Mouse (Mus musculus): Measurements from ENCODE around the gene Gng10. TPM values are rescaled to one million over a fixed set of nuclear protein-coding genes. Genes with fewer than 3 reads are reported as not detected.

Gng10 gene
- polyA plus RNA-seq (2014; fragmentation: Illumina TruSeq; extraction: RNeasy Lipid Tissue Mini Kit (QIAGEN cat#74804); ENCODE audit: low replicate concordance): 66.8 TPM

DNA sequence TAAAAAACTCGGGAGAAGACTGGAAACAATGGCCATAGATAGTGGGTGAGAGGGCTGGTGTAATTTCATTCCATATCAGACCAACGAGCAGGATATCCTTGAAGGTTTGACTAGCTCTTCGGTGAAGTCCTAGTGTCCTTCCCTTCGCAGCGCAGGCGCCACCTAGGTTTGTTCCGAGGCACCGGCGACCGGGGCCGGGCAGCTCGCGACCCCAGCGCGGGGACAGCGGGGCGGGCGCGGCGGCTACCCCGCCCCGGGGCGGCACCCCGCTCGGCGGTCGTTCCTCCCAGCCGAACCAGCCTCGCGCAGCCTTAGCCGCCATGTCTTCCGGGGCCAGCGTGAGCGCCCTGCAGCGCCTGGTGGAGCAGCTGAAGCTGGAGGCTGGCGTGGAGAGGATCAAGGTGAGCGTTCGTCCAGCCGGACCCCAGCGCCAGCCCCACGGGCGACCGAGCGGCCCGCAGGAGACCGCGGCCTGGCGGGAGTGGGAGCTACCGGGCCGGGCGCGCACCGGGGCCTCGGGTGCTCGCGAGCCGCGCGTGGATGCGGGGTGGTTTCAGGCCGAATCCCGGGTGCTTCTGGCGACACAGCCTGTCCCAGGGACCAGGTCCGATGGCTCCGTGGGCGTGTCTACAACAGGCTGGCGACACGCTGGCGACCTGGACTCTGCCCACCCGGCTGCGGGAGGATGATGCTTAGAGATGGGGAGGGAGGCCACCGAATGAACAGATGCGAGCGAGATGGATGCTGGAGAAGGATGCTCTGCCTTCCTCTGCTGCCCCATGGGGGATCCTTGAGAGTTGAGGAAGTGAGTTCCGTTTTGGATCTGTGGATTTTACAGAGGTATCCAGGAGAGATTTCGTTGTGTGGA, at the start of gene Gng10:
Gene Gng10, plus strand, starts transcription at position 171 of the 868 bp plus-strand sequence.

DNA sequence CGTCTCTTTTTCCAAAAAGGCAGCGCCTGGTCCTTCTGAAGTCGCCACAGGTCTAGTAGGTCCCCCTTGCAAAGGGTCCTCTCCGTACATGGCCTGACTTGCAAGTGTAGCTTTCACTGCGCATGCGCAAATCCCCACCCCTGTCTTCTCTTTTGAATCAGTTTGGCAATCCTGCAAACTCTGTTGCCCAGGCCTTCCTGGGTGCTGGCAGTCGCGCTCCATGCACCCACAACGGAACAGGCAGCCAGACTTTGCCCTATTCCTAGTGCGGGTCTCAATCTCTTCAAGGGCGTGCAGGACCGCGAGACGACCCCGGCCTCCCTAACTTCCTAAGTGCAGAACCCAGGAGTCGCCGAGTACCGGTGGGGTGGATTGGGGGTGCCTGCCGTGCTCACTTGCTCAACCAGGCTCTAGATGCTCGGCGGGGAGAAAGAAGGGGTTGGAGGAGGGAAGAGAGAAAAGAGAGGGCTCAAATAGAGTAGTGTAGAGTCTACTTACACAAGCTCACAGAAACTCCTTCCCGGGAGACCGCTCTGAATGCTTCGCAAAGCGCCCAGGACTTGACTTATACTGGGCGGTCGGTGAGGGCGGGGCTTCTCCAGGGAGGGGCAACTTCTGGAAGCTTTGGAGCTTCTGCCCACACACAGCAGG, 48.2 kb upstream of the Gng10 start, which contains the start of gene Ptgr1:
Gene Ptgr1, minus strand, starts transcription at position 580 of the 651 bp plus-strand sequence.

DNA sequence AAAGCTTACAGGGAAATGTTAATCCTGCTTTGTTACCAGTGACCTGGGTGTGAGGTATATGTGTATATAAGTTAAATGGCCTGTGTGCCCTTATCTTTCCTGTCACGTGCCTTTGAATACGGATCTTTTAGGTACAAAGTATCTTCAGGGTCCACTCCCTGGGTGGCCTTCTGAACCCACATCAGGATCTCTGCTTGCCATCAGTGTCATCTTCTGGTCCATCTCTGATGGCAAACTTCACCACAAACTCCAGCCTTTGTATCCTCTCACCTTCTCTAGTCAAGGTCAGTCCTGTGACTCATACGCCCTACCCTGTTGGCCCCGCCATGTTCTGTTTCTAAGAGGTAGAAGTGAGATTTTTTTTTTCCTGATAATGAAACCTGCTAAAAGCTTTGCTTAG, 40.1 kb upstream of the Gng10 start, which contains the start of gene Dnajc25:
Gene Dnajc25, plus strand, starts transcription at position 301 of the 400 bp plus-strand sequence.

DNA sequence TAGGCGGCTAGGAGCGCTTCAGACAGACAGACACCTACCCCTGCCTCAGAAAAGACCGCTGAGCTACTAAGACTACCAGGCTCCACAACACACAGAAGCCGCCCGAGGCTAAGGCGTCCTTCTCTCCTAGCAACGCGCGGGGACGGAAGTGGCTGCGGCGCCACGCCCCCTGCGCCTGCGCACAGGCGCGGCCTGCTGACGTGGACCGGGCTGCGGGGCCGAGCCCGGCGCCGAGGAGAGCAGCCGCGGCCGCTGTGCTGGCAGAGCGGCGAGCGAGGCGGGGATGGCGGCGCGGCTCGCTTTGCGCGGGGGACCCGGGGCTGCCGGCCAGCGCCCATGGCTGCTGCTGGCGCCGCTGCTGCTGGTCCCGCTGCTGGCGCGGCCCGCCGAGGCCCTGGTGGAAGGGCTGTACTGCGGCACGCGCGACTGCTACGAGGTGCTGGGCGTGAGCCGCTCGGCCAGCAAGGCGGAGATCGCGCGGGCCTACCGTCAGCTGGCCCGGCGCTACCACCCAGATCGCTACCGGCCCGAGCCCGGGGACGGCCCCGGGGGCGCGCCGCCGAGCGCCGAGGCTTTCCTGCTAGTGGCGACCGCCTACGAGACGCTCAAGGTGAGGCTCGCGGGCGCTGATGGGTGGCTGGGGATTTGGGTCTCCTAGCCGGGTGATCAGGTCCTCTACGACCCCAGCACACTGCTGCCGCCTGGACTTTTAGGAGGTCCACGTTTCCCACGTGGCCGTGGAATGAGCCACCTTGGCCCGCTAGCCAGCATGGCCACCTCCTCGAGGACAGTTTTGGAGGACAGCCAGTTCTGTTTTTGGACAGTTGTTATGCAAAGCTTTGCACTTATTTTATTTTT, 31.7 kb upstream of the Gng10 start, which contains the start of gene Gm20503:
Gene Gm20503, plus strand, starts transcription at position 263 of the 858 bp plus-strand sequence.

Other genes starting within 250 kb of the Gng10 start
- 0.11 TPM for gene Olfr267, start 247.4 kb upstream of the Gng10 start, polyA plus RNA-seq (2014; fragmentation: Illumina TruSeq; extraction: RNeasy Lipid Tissue Mini Kit (QIAGEN cat#74804); ENCODE audit: low replicate concordance)
- gene Ecpas, start 122.3 kb upstream of the Gng10 start, polyA plus RNA-seq (2014; fragmentation: Illumina TruSeq; extraction: RNeasy Lipid Tissue Mini Kit (QIAGEN cat#74804); ENCODE audit: low replicate concordance): 143 TPM
- gene Zkscan16, start 91.5 kb upstream of the Gng10 start, polyA plus RNA-seq (2014; fragmentation: Illumina TruSeq; extraction: RNeasy Lipid Tissue Mini Kit (QIAGEN cat#74804); ENCODE audit: low replicate concordance): 0.19 TPM
- 83.5 TPM for gene Ptgr1, start 48.0 kb upstream of the Gng10 start, polyA plus RNA-seq (2014; fragmentation: Illumina TruSeq; extraction: RNeasy Lipid Tissue Mini Kit (QIAGEN cat#74804); ENCODE audit: low replicate concordance)
- 34.1 TPM for gene Dnajc25, start 40.0 kb upstream of the Gng10 start, polyA plus RNA-seq (2014; fragmentation: Illumina TruSeq; extraction: RNeasy Lipid Tissue Mini Kit (QIAGEN cat#74804); ENCODE audit: low replicate concordance)
- not detected for gene Gm20503, start 31.9 kb upstream of the Gng10 start, polyA plus RNA-seq (2014; fragmentation: Illumina TruSeq; extraction: RNeasy Lipid Tissue Mini Kit (QIAGEN cat#74804); ENCODE audit: low replicate concordance)
- gene AI481877, start 103.9 kb downstream of the Gng10 start, polyA plus RNA-seq (2014; fragmentation: Illumina TruSeq; extraction: RNeasy Lipid Tissue Mini Kit (QIAGEN cat#74804); ENCODE audit: low replicate concordance): not detected
- gene Ugcg, start 154.2 kb downstream of the Gng10 start, polyA plus RNA-seq (2014; fragmentation: Illumina TruSeq; extraction: RNeasy Lipid Tissue Mini Kit (QIAGEN cat#74804); ENCODE audit: low replicate concordance): 203 TPM

Data from small intestine, adult 10 weeks (tissue).